Comparison of ENCODE assay signal across 11 mouse cellular contexts in genomic region chrX:48016906-48017601, GRCm38 (mm10). TPM values are rescaled to one million over a fixed set of nuclear protein-coding genes. Genes with fewer than 3 reads are reported as not detected.
DNase-seq lines count a peak whose midpoint lies in the region; ATAC-seq lines count a peak whose summit lies in the region.
"Had no signal": no experiment of that assay in that cellular context is flagged by ENCODE, and none has a peak within 500 bp of the region (broad histone marks: within the 10 kb centered on the region; RNA-seq: fewer than 3 reads in every experiment).

No protein-coding gene starts in this region.

- H3K27me3 ChIP-seq in neural tube, embryonic 14.5 days (ENCODE audit: control insufficient read depth, insufficient read depth, low read length), result no peaks in the 10 kb centered on the region

- H3K4me2 ChIP-seq in neural tube, embryonic 14.5 days (ENCODE audit: low read depth, low read length), result no peak overlapping the region
- H3K4me2 ChIP-seq: lung, embryonic 14.5 days had no signal

- WGBS in neural tube, embryonic 14.5 days, result 40% methylated on average over 7 of the region's 7 CpGs

- no peak overlapping the region for H3K4me3 ChIP-seq in neural tube, embryonic 14.5 days (ENCODE audit: low read depth, low read length)

- H3K27ac ChIP-seq in neural tube, embryonic 14.5 days (ENCODE audit: low read depth, low read length), result no peak overlapping the region

- no peak overlapping the region for H3K9ac ChIP-seq in neural tube, embryonic 14.5 days (replicated peaks; ENCODE audit: low read depth, low read length)
- H3K9ac ChIP-seq: lung, embryonic 14.5 days had no signal

- no peaks in the 10 kb centered on the region for H3K9me3 ChIP-seq in neural tube, embryonic 14.5 days (ENCODE audit: control insufficient read depth, low read length)

- H3K4me1 ChIP-seq in neural tube, embryonic 14.5 days (ENCODE audit: control insufficient read depth, insufficient read depth, low read length), result no peaks in the 10 kb centered on the region

- peak; percentile 92 for ATAC-seq in neural tube, embryonic 14.5 days (ENCODE audit: low read depth)

- peak; percentile 51 for DNase-seq in embryo, embryonic 9.5 days (ENCODE audit: extremely low spot score)
- peak; percentile 19 to 68 for DNase-seq in frontal cortex, adult 2 months (ENCODE audit: extremely low spot score in 1 of 2, low spot score in 1 of 2)
- peak; percentile 37 for DNase-seq in left cerebral cortex, adult 11 months (ENCODE audit: low spot score)
- DNase-seq in spleen, postnatal 36 days (ENCODE audit: low spot score in 2 of 2), result no peak
- no peak for DNase-seq in heart, adult 8-10 months (ENCODE audit: low spot score)
- no peak for DNase-seq in urinary bladder, postnatal 14 days (ENCODE audit: low spot score)
- no peak for DNase-seq in lung, adult 18-20 months
- DNase-seq: heart, adult 18-20 months; kidney, postnatal 14 days; lung, embryonic 14.5 days had no signal

- H3K36me3 ChIP-seq in neural tube, embryonic 14.5 days (ENCODE audit: control insufficient read depth, insufficient read depth, low read length), result no peaks in the 10 kb centered on the region

RNA-seq across cellular contexts. Expression of gene Apln, which starts 17.6 kb away (rescaled TPM):
- 20.0 and 25.3 TPM in 2 replicates for polyA plus RNA-seq in frontal cortex, adult 2 months (2012; rRNA removed)
- polyA plus RNA-seq in neural tube, embryonic 14.5 days (2014; fragmentation: Nextera tagmentation; extraction: Ambion mirVana), result 0.98 and 2.1 TPM in 2 replicates
- total RNA-seq in heart, adult 8-10 months (2022), result 10 to 100 TPM in 2 of 4 experiments, 1 to 10 TPM in 2; 3.0 to 13.5 (median 10.0) TPM

Comparison
In these comparisons a context has a peak if more than half of its experiments do, and no peak if none do; other contexts are left out.
1. DNase-seq: peak in embryo, embryonic 9.5 days (single experiment), frontal cortex, adult 2 months (2 of 2) and left cerebral cortex, adult 11 months (single experiment); none in spleen, postnatal 36 days (0 of 2), heart, adult 8-10 months (single experiment), urinary bladder, postnatal 14 days (single experiment) and lung, adult 18-20 months (0 of 2).